Mouse (Mus musculus) embryonic facial prominence, embryonic 14.5 days (tissue): Measurements from ENCODE around the gene Alyref2. TPM values are rescaled to one million over a fixed set of nuclear protein-coding genes. Genes with fewer than 3 reads are reported as not detected.

Source experiments
- ATAC-seq: fragments of 200-750 bp; cut with Nextera tagmentation; 2 replicates; pipeline ENCODE4 v1.8.0; 2017; ENCODE audit warnings: low read depth, moderate number of reproducible peaks, moderate TSS enrichment
- DNase-seq: peaks from one replicate; pipeline ENCODE4 v3.0.0-alpha.2; 2015; ENCODE audit warnings: low spot score
- H3K27ac ChIP-seq: fragments of 300-500 bp; sonication (generic); replicated peaks from 2 replicates; pipeline ENCODE4 v1.5.1; 2014; ENCODE audit warnings: low read depth, mild to moderate bottlenecking, low read length, moderate library complexity
- H3K27me3 ChIP-seq: fragments of 300-500 bp; sonication (generic); replicated peaks from 2 replicates; pipeline ENCODE4 v1.6.1; 2014; ENCODE audit warnings: low read length; ENCODE audit not compliant: control insufficient read depth, insufficient read depth
- H3K36me3 ChIP-seq: fragments of 300-500 bp; sonication (generic); 2 replicates; pipeline ENCODE4 v1.6.1; 2014; ENCODE audit warnings: low read length, mixed read lengths; ENCODE audit not compliant: control insufficient read depth, insufficient read depth
- H3K4me1 ChIP-seq: fragments of 300-500 bp; sonication (generic); 2 replicates; pipeline ENCODE4 v1.6.1; 2014; ENCODE audit warnings: antibody characterized with exemption, low read length; ENCODE audit not compliant: control insufficient read depth, insufficient read depth
- H3K4me2 ChIP-seq: fragments of 300-500 bp; sonication (generic); 2 replicates; pipeline ENCODE4 v1.6.1; 2014; ENCODE audit warnings: low read depth, mild to moderate bottlenecking, low read length, moderate library complexity, mixed read lengths
- H3K4me3 ChIP-seq: fragments of 300-500 bp; sonication (generic); 2 replicates; pipeline ENCODE4 v1.5.1; 2014; ENCODE audit warnings: low read depth, mild to moderate bottlenecking, low read length
- H3K9ac ChIP-seq: fragments of 300-500 bp; sonication (generic); 2 replicates; pipeline ENCODE4 v1.6.1; 2014; ENCODE audit warnings: low read depth, mild to moderate bottlenecking, low read length, moderate library complexity, mixed read lengths
- H3K9me3 ChIP-seq: fragments of 300-500 bp; sonication (generic); 2 replicates; pipeline ENCODE4 v1.6.1; 2016; ENCODE audit warnings: low read length; ENCODE audit not compliant: control insufficient read depth
- WGBS: fragments of 180-500 bp; shearing (Covaris S2); extraction: QIAGEN DNeasy Blood & Tissue Kit; methylation state at CpG from one replicate; pipeline ENCODE4 v1.1.7; 2014; 5-methylcytosine and 5-hydroxymethylcytosine counted together
- polyA plus RNA-seq: library from polyadenylated mRNA; unstranded; fragments of >200 nt; fragmentation: Nextera tagmentation; extraction: Ambion mirVana; gene quantifications from 2 replicates; pipeline ENCODE4 v1.2.1, GENCODE M21; 2014

Alyref2 gene
- polyA plus RNA-seq, 1 experiment from 2014 or later, result 13.8 TPM

GRCm38 (mm10) chr1:171535194-171535593 lies 31.9 kb downstream of the Alyref2 start, which contains the start of gene Itln1:
Itln1 (minus strand) TSS chr1:171535294.
- WGBS, result 97% methylated on average over 1 of the region's 1 CpGs

GRCm38 (mm10) chr1:171540694-171541093 lies 37.4 kb downstream of the Alyref2 start:
- no peak overlapping the region for H3K4me2 ChIP-seq
- no peak overlapping the region for H3K27ac ChIP-seq
- no peaks in the 10 kb centered on the region for H3K27me3 ChIP-seq
- H3K9ac ChIP-seq, result no peak overlapping the region
- H3K9me3 ChIP-seq, result peaks cover 10% of the 10 kb centered on the region; the same call in 1 of the 2 replicates
- H3K36me3 ChIP-seq, result no peaks in the 10 kb centered on the region
- ATAC-seq (no peak), DNase-seq (no peak)
- no peak overlapping the region for H3K4me3 ChIP-seq
- WGBS, result 84% methylated on average over 1 of the region's 1 CpGs
- no peaks in the 10 kb centered on the region for H3K4me1 ChIP-seq

More at GRCm38 (mm10) chr1:171535194-171535593, 31.9 kb downstream of the Alyref2 start, which contains the start of gene Itln1:
- DNase-seq (peak; percentile 5), ATAC-seq (no peak)
- no peaks in the 10 kb centered on the region for H3K4me1 ChIP-seq
- H3K4me3 ChIP-seq, result no peak within 1 kb of the TSS
- peaks cover 10% of the 10 kb centered on the region; the same call in 1 of the 2 replicates for H3K9me3 ChIP-seq
- H3K27ac ChIP-seq, result no peak within 1 kb of the TSS
- H3K9ac ChIP-seq, result no peak within 1 kb of the TSS
- no peaks in the 10 kb centered on the region for H3K36me3 ChIP-seq
- H3K27me3 ChIP-seq, result no peaks in the 10 kb centered on the region
- no peak within 1 kb of the TSS for H3K4me2 ChIP-seq

- no peak for DNase-seq
- Histone ChIP-seq H3K4me2 (no peak overlapping the region), H3K27me3 (no peaks in the 10 kb centered on the region), H3K4me3 (no peak overlapping the region), H3K4me1 (no peaks in the 10 kb centered on the region), H3K9ac (no peak overlapping the region), H3K9me3 (no peaks in the 10 kb centered on the region), H3K27ac (no peak overlapping the region), H3K36me3 (no peaks in the 10 kb centered on the region)
- no peak for ATAC-seq
- WGBS, result 69% methylated on average over 7 of the region's 7 CpGs
These were observed 48.0 kb downstream of the Alyref2 start for GRCm38 (mm10) chr1:171551326-171551725.

- no peaks in the 10 kb centered on the region for H3K27me3 ChIP-seq
- no peaks in the 10 kb centered on the region for H3K9me3 ChIP-seq
- no peak overlapping the region for H3K9ac ChIP-seq
- H3K27ac ChIP-seq, result no peak overlapping the region
- no peak overlapping the region for H3K4me3 ChIP-seq
- 77% methylated on average over 2 of the region's 2 CpGs for WGBS
- DNase-seq, result no peak
- no peak overlapping the region for H3K4me2 ChIP-seq
- ATAC-seq, result no peak
- H3K36me3 ChIP-seq, result no peaks in the 10 kb centered on the region
- no peaks in the 10 kb centered on the region for H3K4me1 ChIP-seq
These were observed 49.0 kb downstream of the Alyref2 start for GRCm38 (mm10) chr1:171552230-171552629.

GRCm38 (mm10) chr1:171553359-171554341 lies 50.4 kb downstream of the Alyref2 start:
- H3K27ac ChIP-seq, result no peak overlapping the region
- 88% methylated on average over 11 of the region's 11 CpGs for WGBS
- no peak overlapping the region for H3K4me3 ChIP-seq
- no peak for DNase-seq
- ATAC-seq, result no peak
- H3K4me2 ChIP-seq, result no peak overlapping the region
- no peaks in the 10 kb centered on the region for H3K4me1 ChIP-seq
- no peaks in the 10 kb centered on the region for H3K27me3 ChIP-seq
- no peaks in the 10 kb centered on the region for H3K9me3 ChIP-seq
- H3K36me3 ChIP-seq, result no peaks in the 10 kb centered on the region
- no peak overlapping the region for H3K9ac ChIP-seq

Other genes with a start within 250 kb of the Alyref2 start
- 60.2 and 64.0 TPM in 2 replicates for gene B4galt3, start 233.2 kb upstream of the Alyref2 start, polyA plus RNA-seq
- gene Ppox, start 222.3 kb upstream of the Alyref2 start, polyA plus RNA-seq, result 44.3 and 53.0 TPM in 2 replicates
- 64.2 and 74.3 TPM in 2 replicates for gene Usp21, start 215.5 kb upstream of the Alyref2 start, polyA plus RNA-seq
- gene Ufc1, start 208.5 kb upstream of the Alyref2 start, polyA plus RNA-seq, result 110 and 117 TPM in 2 replicates
- gene Dedd, start 174.3 kb upstream of the Alyref2 start, polyA plus RNA-seq, result 46.0 and 52.1 TPM in 2 replicates
- gene Nit1, start 157.8 kb upstream of the Alyref2 start, polyA plus RNA-seq, result 28.8 and 29.7 TPM in 2 replicates
- gene Pfdn2, start 157.8 kb upstream of the Alyref2 start, polyA plus RNA-seq, result 49.1 and 49.5 TPM in 2 replicates
- 2.2 and 3.0 TPM in 2 replicates for gene Klhdc9, start 142.7 kb upstream of the Alyref2 start, polyA plus RNA-seq
- 7.7 and 10.7 TPM in 2 replicates for gene Nectin4, start 133.4 kb upstream of the Alyref2 start, polyA plus RNA-seq
- gene Arhgap30, start 114.5 kb upstream of the Alyref2 start, polyA plus RNA-seq, result 1.9 and 2.0 TPM in 2 replicates
- 68.9 and 84.9 TPM in 2 replicates for gene Usf1, start 92.2 kb upstream of the Alyref2 start, polyA plus RNA-seq
- 2.0 and 3.6 TPM in 2 replicates for gene Tstd1, start 84.6 kb upstream of the Alyref2 start, polyA plus RNA-seq
- 27.0 and 29.5 TPM in 2 replicates for gene F11r, start 65.9 kb upstream of the Alyref2 start, polyA plus RNA-seq
- gene Itln1, start 31.8 kb downstream of the Alyref2 start, polyA plus RNA-seq, result not detected in 2 replicates
- gene Cd244a, start 55.7 kb downstream of the Alyref2 start, polyA plus RNA-seq, result 0.35 TPM in 1 of 2 replicates, not detected in the other
- 0.31 TPM in 1 of 2 replicates, not detected in the other for gene Ly9, start 103.9 kb downstream of the Alyref2 start, polyA plus RNA-seq
- gene Slamf7, start 149.6 kb downstream of the Alyref2 start, polyA plus RNA-seq, result 0.05 and 0.21 TPM in 2 replicates
- 5.0 and 5.5 TPM in 2 replicates for gene Cd48, start 178.5 kb downstream of the Alyref2 start, polyA plus RNA-seq